Mouse (Mus musculus) CH12.LX (cell line): ENCODE data around the gene Slc37a3.
"Not testable (repeated sequence)": the region's sequence is repeated elsewhere in the genome, so short reads cannot be mapped to it uniquely, and the experiment has no call there.

Experiments used
- CHD1 ChIP-seq: IDR thresholded peaks from 2 replicates; pipeline ENCODE4 v1.6.1; 2012; ENCODE audit warnings: low read depth, low read length, improper control_type of control experiment, inconsistent platforms
- CTCF ChIP-seq, 2 experiments: IDR thresholded peaks in 1 of 2; conservative IDR thresholded peaks in 1 of 2; 2 replicates each; pipeline ENCODE4 v1.5.1; 2011 to 2012; ENCODE audit warnings: low read depth in 2 of 2, low read length in 2 of 2, improper control_type of control experiment in 1 of 2, inconsistent platforms in 1 of 2, mild to moderate bottlenecking in 1 of 2, moderate library complexity in 1 of 2
- EP300 ChIP-seq: IDR thresholded peaks from 2 replicates; pipeline ENCODE4 v1.6.1; 2011; ENCODE audit warnings: low read length, improper control_type of control experiment
- ETS1 ChIP-seq: conservative IDR thresholded peaks from 2 replicates; pipeline ENCODE4 v1.6.1; 2012; ENCODE audit warnings: low read depth, mild to moderate bottlenecking, inconsistent platforms, low read length, improper control_type of control experiment, moderate library complexity
- MAZ ChIP-seq: IDR thresholded peaks from 2 replicates; pipeline ENCODE4 v1.6.1; 2012; ENCODE audit warnings: low read depth, mild to moderate bottlenecking, inconsistent platforms, low read length, improper control_type of control experiment, moderate library complexity
- MXI1 ChIP-seq: IDR thresholded peaks from 2 replicates; pipeline ENCODE4 v1.6.1; 2011; ENCODE audit warnings: mild to moderate bottlenecking, low read depth, low read length, improper control_type of control experiment
- NELFE ChIP-seq: IDR thresholded peaks from 2 replicates; pipeline ENCODE4 v1.6.1; 2011; ENCODE audit warnings: low read depth, low read length, improper control_type of control experiment
- POLR2A ChIP-seq: IDR thresholded peaks from 2 replicates; pipeline ENCODE4 v1.6.1; 2011; ENCODE audit warnings: low read depth, mild to moderate bottlenecking, improper control_type of control experiment, low read length
- RAD21 ChIP-seq: IDR thresholded peaks from 2 replicates; pipeline ENCODE4 v1.6.1; 2011; ENCODE audit warnings: low read depth, mild to moderate bottlenecking, low read length, improper control_type of control experiment, moderate library complexity
- RCOR1 ChIP-seq: conservative IDR thresholded peaks from 2 replicates; pipeline ENCODE4 v1.6.1; 2012; ENCODE audit warnings: low read depth, mild to moderate bottlenecking, inconsistent platforms, low read length, improper control_type of control experiment
- UBTF ChIP-seq: IDR thresholded peaks from 2 replicates; pipeline ENCODE4 v1.6.1; 2012; ENCODE audit warnings: low read depth, mild to moderate bottlenecking, inconsistent platforms, low read length, improper control_type of control experiment, moderate library complexity

- not testable (repeated sequence) for TF ChIP-seq UBTF, CHD1, MXI1, POLR2A, NELFE, MAZ, RCOR1, ETS1, RAD21
- TF ChIP-seq EP300 = 0 out of 2 replicates have a peak, but pooled peaks have one; percentile 22
- TF ChIP-seq CTCF (conservative IDR thresholded peaks at IDR 0.05 in 1 of 2, IDR thresholded peaks at IDR 0.05 in 1 of 2; ENCODE audit: low read depth in 2 of 2, low read length in 2 of 2) = peak in 1 of 2 experiments; percentile 32; a peak in 1 of 4 replicates
These were observed 823 bp upstream of the Slc37a3 start for GRCm38 (mm10) chr6:39378161-39378835.
